Mouse (Mus musculus) erythroblast, adult 5-6 weeks (primary cell): ENCODE data around the gene Syt13. TPM values are rescaled to one million over a fixed set of nuclear protein-coding genes. Genes with fewer than 3 reads are reported as not detected.

Experiments used
- ATAC-seq: replicated peaks from 2 replicates; pipeline ENCODE4 v1.8.0; 2016; ENCODE audit warnings: moderate number of reproducible peaks, mild to moderate bottlenecking, moderate TSS enrichment, inconsistent platforms; ENCODE audit not compliant: poor library complexity, low FRiP score, severe bottlenecking
- total RNA-seq, 2 experiments: library from RNA; stranded (forward) in 1 of 2; stranded (reverse) in 1 of 2; fragments of 150-400 nt in 1 of 2; fragments of 200-764, 138-1000 nt in 1 of 2; gene quantifications; 2 replicates each; pipeline versions ENCODE4 v1.2.3 to v1.2.4; 2015 to 2017; ENCODE audit warnings: low replicate concordance in 2 of 2

Gene Syt13
- total RNA-seq (2015; ENCODE audit: low replicate concordance) = not detected in 2 replicates
- not detected in 2 replicates for total RNA-seq (2017; ENCODE audit: low replicate concordance)

DNA sequence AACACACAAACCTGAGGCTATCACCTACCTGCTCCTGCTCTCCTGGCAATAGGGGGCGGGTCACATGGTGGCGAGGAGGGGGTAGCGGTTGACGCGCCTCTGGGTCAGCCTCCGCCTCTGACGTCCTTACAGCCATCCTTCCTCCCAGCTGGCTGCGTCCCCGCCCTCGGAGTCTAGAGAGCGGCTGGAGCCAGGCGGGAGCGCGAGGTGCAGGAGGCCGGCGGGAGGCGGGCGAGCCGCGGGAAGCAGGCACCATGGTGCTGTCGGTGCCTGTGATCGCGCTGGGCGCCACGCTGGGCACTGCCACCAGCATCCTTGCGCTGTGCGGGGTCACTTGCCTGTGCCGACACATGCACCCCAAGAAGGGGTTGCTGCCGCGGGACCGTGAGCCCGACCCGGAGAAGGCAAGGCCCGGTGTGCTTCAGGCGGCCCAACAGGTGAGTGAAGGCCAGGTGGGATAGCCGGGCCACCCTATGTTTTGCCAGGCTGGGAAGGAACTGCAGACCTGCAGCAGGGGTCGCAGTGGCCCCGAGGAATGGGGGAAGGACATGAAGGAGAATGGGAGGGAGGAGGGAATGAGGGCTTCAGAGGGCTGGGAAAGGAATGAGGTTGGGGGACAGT lies at the start of gene Syt13:
Gene Syt13, plus strand, starts transcription at position 166 of the 621 bp plus-strand sequence.
- ATAC-seq = no peak

GRCm38 (mm10) chr2:92866616-92867015 lies 48.3 kb upstream of the Syt13 start:
- no peak for ATAC-seq

DNA sequence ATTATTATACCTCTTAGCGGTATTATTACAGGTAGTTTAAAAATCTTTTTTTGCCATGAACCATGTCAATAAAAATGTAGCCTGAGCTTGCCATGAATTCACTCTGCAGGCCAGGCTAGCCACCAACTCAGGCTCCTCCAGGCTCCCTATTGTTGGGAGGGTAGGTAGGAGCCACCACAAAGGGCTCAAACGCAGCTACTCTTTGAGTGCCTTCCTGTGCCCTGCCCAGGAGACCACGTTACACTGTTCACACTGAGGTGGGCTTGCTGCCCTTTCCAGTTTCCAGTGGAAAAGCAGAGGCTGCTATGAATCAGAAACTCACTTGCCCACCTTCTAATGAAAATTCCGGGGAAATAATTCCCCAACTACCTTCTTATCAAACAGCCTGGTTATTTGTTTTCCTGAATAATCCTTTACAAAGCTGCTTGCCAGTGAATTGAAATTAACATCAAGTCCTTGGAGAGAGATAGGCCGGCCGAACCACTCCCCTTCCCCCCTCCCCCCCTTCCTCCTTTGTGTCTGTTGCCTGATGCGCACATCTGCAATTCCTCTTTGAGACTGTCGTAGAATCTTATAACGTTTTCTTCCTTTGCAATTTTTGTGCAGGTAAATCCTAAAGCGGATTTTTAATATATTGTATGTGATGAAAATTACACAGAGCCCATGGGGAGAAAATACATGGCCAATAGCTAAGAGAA lies 44.6 kb upstream of the Syt13 start:
- ATAC-seq = no peak

- ATAC-seq = no peak
These were observed 43.7 kb upstream of the Syt13 start for GRCm38 (mm10) chr2:92871093-92871686.

GRCm38 (mm10) chr2:92872652-92873051 lies 42.2 kb upstream of the Syt13 start:
- no peak for ATAC-seq

DNA sequence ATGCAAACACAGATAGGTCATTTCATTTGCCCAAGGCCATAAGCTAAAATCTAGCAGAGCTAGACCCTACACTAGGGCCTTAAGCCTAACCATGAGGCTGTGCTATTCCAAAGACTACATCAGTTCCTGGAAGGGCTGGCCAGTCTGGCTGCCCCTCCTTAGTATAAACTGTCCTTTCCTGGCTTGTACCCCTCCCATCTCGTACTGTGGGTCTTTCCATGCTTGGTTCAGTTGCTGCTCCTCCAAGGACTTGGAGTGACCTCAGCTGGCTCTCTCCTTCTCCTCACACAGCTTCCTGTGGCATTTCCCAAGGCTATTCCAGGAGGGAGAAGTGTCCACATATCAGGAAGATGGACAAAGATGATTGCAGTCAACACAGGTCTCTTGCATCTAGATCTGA lies 40.3 kb upstream of the Syt13 start:
- no peak for ATAC-seq

- no peak for ATAC-seq
These were observed 37.4 kb upstream of the Syt13 start for GRCm38 (mm10) chr2:92877488-92877887.

- ATAC-seq = no peak
These were observed 31.6 kb upstream of the Syt13 start for GRCm38 (mm10) chr2:92883039-92883911.

DNA sequence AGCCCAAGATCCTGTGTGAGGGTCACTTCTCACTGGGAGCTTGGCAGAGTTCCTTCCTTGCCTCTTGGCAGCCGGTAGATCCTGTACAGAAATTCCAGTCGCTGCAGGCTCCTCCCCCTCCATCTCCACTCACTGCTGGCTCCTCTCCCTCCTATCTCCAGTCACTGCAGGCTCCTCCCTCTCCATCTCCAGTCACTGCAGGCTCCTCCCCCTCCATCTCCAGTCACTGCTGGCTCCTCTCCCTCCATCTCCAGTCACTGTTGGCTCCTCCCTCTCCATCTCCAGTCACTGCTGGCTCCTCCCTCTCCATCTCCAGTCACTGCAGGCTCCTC lies 31.0 kb upstream of the Syt13 start:
- ATAC-seq = no peak

- no peak for ATAC-seq
These were observed 29.9 kb upstream of the Syt13 start for GRCm38 (mm10) chr2:92884976-92885375.

DNA sequence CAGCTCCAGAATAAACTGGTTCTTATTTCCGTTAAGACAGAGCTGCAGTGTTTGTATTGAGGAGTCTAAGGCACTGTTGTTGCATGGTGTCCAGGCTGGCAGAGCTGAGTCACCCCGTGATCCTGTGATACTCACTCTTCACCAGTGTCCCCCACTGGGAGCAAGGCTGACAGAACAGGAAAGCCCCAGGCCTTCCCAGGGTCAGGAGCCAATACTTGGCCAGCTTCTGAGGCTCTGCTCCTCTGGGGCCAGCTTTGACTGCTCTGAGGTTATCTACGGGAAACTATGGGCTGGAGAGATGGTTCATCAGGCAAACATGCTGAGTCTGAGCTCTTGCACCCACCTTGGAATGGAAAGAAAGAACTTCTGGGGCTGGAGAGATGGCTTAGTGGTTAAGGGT lies 28.0 kb upstream of the Syt13 start:
- no peak for ATAC-seq

GRCm38 (mm10) chr2:92892524-92892923 lies 22.4 kb upstream of the Syt13 start:
- ATAC-seq = no peak

DNA sequence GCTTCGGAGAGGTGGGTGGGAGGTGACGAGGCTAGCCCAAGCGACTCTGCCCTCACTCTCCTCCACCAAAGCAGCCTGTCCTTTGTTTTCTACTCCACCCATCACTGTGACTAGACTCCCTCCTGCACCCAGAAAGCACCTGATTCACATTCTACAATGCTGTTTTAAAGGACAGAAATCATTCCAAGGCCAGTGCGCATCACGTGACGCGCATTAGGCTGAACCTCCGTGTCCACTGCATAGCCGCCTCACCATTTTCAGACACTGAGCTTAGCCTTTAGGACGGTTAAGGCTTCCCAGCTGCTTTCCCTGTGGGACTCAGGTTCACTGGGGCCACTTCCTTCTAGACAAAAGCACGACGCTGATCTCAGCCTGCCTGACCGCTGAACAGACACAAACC lies 11.2 kb upstream of the Syt13 start:
- ATAC-seq = no peak

GRCm38 (mm10) chr2:92904307-92904859 lies 10.5 kb upstream of the Syt13 start:
- ATAC-seq = peak; percentile 70

- no peak for ATAC-seq
These were observed 4.5 kb upstream of the Syt13 start for GRCm38 (mm10) chr2:92910371-92910770.

DNA sequence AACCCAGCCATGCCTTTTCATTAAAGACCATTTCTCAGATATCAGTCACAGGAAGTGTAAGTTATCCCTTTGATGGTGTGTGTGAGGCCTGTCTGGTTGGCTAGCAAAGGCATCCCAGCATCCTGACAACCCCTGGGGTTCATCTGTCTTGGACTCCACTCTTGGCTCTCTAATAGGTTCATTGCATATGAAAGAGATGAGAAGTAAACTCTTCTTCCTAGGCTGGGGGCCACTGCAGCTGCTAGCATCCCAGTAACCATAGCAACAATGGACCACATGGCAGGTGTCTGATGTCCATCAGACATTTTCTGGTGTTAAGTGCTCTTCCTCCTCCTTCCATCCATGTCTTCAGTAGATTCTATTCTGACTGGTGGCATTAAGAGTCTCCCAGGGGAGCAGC lies 2.6 kb upstream of the Syt13 start:
- no peak for ATAC-seq

DNA sequence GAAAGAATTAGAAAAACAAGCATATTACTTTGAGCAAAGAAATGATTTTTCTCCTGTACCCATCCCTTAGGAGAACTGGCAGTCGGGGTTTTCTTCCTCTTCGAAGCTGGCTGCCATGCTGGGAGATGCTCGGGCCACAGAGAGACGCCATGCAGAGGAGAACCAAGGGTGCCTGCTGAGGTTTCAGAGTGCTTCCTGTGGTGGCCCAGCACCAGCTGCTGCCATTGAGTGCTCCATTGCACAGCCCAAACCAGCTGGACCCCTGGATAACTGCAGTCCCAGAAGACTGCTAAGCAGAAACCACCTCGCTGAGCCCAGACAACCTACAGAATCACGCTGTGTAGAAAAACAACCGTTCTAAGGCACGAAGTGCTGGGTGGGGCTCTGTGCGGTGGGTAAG lies 1.6 kb upstream of the Syt13 start:
- ATAC-seq = no peak

DNA sequence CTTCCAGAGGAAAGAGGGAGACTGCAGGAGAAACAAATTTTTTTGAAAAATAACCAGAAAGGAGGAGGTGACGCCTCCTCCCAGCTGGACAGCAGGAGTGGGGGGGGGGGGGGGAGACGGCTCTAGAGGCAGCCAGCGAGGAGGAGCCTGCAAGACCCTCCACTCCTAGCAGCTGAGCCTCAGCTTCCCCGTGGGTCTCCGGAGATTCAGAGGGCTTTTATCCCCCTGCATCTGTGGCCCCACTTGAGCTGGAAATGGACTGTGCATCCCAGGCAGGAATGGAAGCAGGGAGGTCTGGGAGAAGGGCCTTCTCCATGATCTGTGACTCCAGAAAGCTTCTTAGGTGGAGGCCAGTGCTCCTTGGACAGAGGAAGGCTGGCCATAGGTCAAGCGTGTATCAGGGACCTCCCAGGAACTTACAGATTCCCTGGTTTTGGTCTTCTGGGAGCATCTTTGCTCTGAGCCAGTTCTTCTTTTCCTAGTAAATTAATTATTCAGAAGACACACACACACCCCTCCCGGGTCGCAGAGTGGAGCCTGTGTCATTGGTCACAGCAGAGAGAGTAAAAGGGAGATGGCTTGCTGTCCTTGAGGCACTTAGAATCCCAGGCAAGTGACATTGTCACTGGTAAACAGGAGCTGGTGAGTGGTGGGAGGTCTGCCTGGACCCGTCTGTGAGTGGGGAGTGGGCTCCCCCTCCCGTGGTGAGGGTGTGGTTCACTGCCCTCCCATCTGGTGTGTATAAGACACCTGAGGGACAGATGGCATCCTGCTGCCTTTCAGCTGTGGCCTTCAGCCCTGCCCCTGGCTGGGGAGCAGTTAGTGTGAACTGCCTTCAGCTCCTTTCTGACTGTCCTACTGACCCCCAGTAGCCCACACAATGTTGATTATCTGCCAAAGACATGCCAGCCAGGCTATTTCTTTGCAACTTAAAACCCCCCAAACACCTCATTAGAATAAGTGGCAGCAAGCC lies 1.0 kb downstream of the Syt13 start:
- no peak for ATAC-seq
